Mouse (Mus musculus) testis, adult 2 months (tissue): ENCODE results near the gene Atf7ip. TPM values are rescaled to one million over a fixed set of nuclear protein-coding genes. Genes with fewer than 3 reads are reported as not detected.

Source experiments
- H3K27ac ChIP-seq: fragments of 200-500 bp; 2 replicates; pipeline ENCODE4 v1.5.1; 2012; ENCODE audit warnings: low read depth, low read length; ENCODE audit not compliant: control insufficient read depth, insufficient read depth
- H3K27me3 ChIP-seq: fragments of 200-500 bp; 2 replicates; pipeline ENCODE4 v1.6.1; 2012; ENCODE audit warnings: mild to moderate bottlenecking, low read length, moderate library complexity; ENCODE audit not compliant: control insufficient read depth, insufficient read depth
- H3K36me3 ChIP-seq: fragments of 200-500 bp; 2 replicates; pipeline ENCODE4 v1.6.1; 2012; ENCODE audit warnings: mild to moderate bottlenecking, low read length; ENCODE audit not compliant: control insufficient read depth, insufficient read depth
- H3K4me1 ChIP-seq: fragments of 200-500 bp; 2 replicates; pipeline ENCODE4 v1.6.1; 2012; ENCODE audit warnings: low read length; ENCODE audit not compliant: control insufficient read depth, insufficient read depth
- H3K4me3 ChIP-seq: fragments of 200-500 bp; 2 replicates; pipeline ENCODE4 v1.5.1; 2012; ENCODE audit warnings: low read depth, mild to moderate bottlenecking, low read length, moderate library complexity, mixed read lengths; ENCODE audit not compliant: control insufficient read depth
- CTCF ChIP-seq: fragments of 200-500 bp; IDR thresholded peaks from 2 replicates; pipeline ENCODE4 v1.5.1; 2012; ENCODE audit warnings: low read depth, mild to moderate bottlenecking, inconsistent platforms, low read length, moderate library complexity; ENCODE audit not compliant: control insufficient read depth, insufficient read depth, insufficient replicate concordance
- POLR2A ChIP-seq: fragments of 200-500 bp; IDR thresholded peaks from 2 replicates; pipeline ENCODE4 v1.6.1; 2012; ENCODE audit warnings: low read depth, mild to moderate bottlenecking, inconsistent platforms, low read length, moderate library complexity; ENCODE audit not compliant: control insufficient read depth
- polyA plus RNA-seq: library from polyadenylated mRNA; depleted of rRNA; stranded (reverse); fragments of >200 nt; gene quantifications from 2 replicates; pipeline ENCODE4 v1.2.3, GENCODE M21; 2012

The Atf7ip gene
- polyA plus RNA-seq, 1 experiment, result 16.8 TPM

DNA sequence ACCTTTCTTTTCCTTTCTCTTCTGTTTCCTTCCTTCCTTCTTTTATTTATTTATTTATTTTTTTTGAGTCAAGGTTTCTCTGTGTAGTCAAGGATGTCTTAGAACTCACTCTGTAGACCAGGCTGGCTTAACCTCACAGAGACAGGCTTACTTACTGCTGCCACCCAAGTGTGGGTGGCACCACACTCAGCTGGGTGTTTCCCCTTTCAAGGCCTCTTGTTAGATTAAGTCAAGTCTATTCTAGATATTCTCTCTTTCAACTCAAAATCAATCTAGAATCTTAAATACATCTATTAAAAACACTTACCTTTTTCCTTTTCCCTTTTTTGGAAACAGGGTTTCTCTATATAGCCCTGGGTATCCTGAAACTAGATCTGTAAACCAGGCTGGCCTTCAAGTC, 11.3 kb downstream of the Atf7ip start:
- no peaks in the 10 kb centered on the region for H3K27me3 ChIP-seq
- peak overlapping the region; percentile 14; the same call in 1 of the 2 replicates for H3K4me3 ChIP-seq
- no peaks in the 10 kb centered on the region; the same call in 1 of the 2 replicates for H3K4me1 ChIP-seq
- H3K36me3 ChIP-seq, result no peaks in the 10 kb centered on the region; the same call in 1 of the 2 replicates
- no peak overlapping the region for H3K27ac ChIP-seq
- no peak for TF ChIP-seq POLR2A

DNA sequence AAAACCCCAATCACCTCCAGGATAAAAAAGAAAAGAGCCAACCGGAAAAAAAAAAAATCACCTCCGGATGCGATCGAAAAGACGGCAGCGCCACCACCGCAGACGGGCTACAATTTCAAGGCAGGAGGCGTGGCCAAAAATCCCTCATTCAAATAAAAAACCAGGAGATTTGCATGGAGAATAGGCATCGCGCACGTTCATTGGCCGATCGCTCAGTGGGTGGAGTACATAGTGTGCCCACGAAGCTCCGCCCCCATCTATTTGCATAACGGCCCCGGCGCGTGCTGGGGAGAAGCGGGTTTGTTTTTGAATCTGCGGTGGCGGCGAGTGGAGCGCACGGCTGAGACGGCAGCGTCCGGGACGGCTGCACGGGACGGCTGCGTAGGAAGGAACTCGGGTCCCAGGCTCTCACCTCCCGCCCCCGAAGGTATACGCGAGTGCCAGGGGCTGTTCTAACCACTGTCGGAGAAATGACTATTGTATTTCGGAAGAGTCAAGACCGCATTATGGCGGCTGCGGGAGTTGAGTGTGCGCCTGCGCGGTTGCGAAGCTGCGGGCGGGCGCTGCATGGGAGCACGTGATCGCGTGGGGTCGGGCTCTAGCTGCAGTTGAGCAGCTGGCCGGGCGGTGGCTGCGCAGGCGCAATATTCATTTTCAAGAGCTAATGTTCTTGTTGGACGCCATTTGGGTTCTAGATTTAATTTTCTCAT, 12.7 kb downstream of the Atf7ip start:
- H3K27me3 ChIP-seq, result no peaks in the 10 kb centered on the region
- TF ChIP-seq CTCF (no peak), POLR2A (peak; percentile 99)
- no peaks in the 10 kb centered on the region; the same call in 1 of the 2 replicates for H3K4me1 ChIP-seq
- H3K36me3 ChIP-seq, result no peaks in the 10 kb centered on the region; the same call in 1 of the 2 replicates
- peak overlapping the region; percentile 99 for H3K27ac ChIP-seq
- peak overlapping the region; percentile 91 for H3K4me3 ChIP-seq

DNA sequence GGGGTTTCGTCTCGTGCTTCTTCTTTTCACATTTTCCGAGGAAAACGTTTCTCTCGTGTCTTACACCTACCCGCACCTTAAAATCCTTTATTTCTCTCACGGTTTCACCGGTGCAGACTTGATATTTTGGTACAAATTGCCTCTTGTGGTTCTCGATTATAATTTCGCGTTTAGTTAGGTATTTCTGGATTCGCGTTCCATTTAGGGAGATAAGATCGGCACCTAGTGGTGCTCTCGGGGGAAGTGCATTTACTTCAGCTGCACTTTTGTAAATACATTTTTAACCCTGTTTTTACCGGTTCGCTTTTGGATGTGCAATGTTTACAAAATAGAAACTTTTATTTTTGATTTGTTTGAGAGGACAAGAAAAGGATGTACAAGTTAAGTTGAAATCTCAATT, 13.3 kb downstream of the Atf7ip start:
- H3K4me1 ChIP-seq, result no peaks in the 10 kb centered on the region; the same call in 1 of the 2 replicates
- no peaks in the 10 kb centered on the region; the same call in 1 of the 2 replicates for H3K36me3 ChIP-seq
- no peaks in the 10 kb centered on the region for H3K27me3 ChIP-seq
- TF ChIP-seq POLR2A, result no peak
- TF ChIP-seq CTCF, result no peak
- peak overlapping the region; percentile 99 for H3K27ac ChIP-seq
- peak overlapping the region; percentile 91 for H3K4me3 ChIP-seq

DNA sequence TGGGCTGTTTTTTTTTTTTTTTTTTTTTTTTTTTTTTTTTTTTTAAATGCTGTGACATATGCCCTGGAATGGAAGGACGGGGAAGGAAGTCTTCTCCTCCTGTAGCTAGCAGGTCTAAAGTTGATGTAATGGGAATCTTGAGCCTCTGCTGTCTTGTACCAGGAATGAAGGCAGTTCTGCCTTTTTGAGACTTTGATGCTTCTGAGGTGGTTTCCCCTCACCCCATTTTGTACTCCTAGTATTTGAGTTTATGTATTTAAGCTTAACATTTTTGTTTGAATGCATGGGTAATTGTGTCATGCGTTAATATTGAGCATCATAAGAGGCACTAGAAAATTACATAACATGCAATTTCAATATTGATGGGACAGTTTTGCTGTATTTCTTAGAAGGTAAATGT, 14.4 kb downstream of the Atf7ip start:
- no peaks in the 10 kb centered on the region for H3K27me3 ChIP-seq

DNA sequence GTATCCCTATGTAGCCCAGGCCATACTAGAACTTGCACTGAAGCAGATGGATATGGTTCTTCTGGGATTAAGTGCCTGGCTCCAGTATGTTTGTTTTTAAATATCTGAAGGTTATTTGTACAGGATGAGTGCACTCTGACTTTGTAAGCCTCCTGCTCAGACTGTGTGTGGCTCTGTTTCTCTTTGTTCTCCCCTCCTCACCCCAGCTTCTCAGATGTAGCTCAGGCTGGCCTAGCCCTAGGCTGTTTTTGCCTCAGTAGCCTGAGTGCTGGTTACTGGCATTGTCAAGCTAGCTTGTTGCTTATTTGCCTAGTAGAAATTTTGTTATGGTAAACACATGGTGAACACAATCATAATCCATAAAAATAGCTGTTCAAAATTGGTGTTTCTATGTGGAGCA, 15.7 kb downstream of the Atf7ip start:
- Histone ChIP-seq H3K27me3 (no peaks in the 10 kb centered on the region), H3K27ac (no peak overlapping the region), H3K4me1 (peaks cover 2% of the 10 kb centered on the region; the same call in 1 of the 2 replicates), H3K36me3 (no peaks in the 10 kb centered on the region; the same call in 1 of the 2 replicates), H3K4me3 (no peak overlapping the region)
- TF ChIP-seq POLR2A, result no peak

More for the DNA sequence above, 14.4 kb downstream of the Atf7ip start:
- no peak for TF ChIP-seq POLR2A
- no peak for TF ChIP-seq CTCF
- Histone ChIP-seq H3K4me3 (peak overlapping the region; percentile 42; the same call in 1 of the 2 replicates), H3K36me3 (no peaks in the 10 kb centered on the region; the same call in 1 of the 2 replicates), H3K27ac (no peak overlapping the region), H3K4me1 (peaks cover 2% of the 10 kb centered on the region; the same call in 1 of the 2 replicates)

DNA sequence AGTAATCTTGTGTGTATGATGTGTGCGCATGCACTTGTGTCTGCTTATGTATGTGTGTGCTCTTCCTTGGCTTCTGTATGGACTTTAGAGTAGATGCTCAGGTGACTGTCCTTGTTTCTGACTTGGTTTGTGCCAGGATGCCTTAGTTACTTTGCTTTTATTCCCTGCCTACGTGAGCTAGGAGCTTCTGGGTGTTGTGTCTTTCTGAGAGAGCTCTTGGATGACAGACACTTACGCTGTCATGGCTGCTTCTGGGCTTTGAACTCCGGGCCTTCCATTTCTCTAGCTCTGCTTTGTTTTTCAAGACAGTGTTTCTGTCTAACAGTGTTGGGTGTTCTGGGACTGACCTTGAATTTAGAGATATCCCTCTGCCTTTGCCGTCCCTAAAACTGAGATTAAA, 16.7 kb downstream of the Atf7ip start:
- Histone ChIP-seq H3K27me3 (no peaks in the 10 kb centered on the region), H3K4me3 (no peak overlapping the region), H3K27ac (peak overlapping the region; percentile 17; the same call in 1 of the 2 replicates), H3K4me1 (peaks cover 2% of the 10 kb centered on the region; the same call in 1 of the 2 replicates), H3K36me3 (no peaks in the 10 kb centered on the region; the same call in 1 of the 2 replicates)
- no peak for TF ChIP-seq POLR2A
- no peak for TF ChIP-seq CTCF

DNA sequence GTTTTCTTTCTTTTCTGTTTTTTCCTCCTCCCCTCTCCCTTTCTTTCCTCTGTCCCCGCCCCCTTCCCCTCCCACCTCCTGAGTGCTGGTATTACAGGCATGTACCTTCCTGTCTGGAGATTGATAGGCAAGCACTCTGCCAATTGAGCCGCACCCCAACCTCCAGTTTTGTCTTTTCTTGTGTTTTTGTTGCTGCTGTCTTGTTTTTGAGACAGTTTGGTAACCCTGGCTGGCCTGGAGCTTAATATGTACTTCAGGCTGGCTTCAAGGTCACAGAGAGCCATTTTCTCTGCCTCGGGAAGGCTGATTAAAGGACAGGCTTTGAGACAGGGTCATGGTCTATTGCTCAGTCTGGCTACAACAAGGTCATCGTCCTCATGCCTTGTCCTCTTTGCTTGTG, 18.8 kb downstream of the Atf7ip start:
- no peak for TF ChIP-seq CTCF
- TF ChIP-seq POLR2A, result no peak
- Histone ChIP-seq H3K4me1 (peaks cover 2% of the 10 kb centered on the region; the same call in 1 of the 2 replicates), H3K27ac (no peak overlapping the region), H3K4me3 (no peak overlapping the region), H3K36me3 (no peaks in the 10 kb centered on the region; the same call in 1 of the 2 replicates), H3K27me3 (no peaks in the 10 kb centered on the region)

DNA sequence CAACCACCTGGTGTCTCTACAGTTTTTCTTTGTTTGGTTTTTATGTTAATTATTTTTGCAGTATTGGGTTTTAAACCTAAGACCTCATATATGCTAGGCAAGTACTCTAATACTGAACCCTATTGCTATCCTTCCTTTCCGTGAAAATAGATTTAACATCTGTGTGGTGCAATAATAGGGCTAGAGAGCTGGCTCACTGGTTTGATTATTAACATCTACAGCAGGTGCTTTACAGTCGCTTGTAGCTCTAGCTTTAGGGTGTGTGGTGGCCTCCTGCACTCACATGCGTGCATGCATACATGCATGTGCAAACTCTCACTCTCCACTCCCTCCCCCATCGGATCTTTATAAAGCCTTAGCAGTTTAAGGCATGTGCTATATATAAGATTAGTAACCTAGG, 19.6 kb downstream of the Atf7ip start:
- Histone ChIP-seq H3K27me3 (no peaks in the 10 kb centered on the region), H3K36me3 (no peaks in the 10 kb centered on the region; the same call in 1 of the 2 replicates), H3K27ac (no peak overlapping the region), H3K4me3 (no peak overlapping the region), H3K4me1 (peaks cover 2% of the 10 kb centered on the region; the same call in 1 of the 2 replicates)
- no peak for TF ChIP-seq POLR2A
- no peak for TF ChIP-seq CTCF
